Mouse (Mus musculus): ENCODE measurements around the gene Zfp786.
A peak's percentile ranks its signal among the peaks of the same experiment; 100 is the strongest.
"Not testable (repeated sequence)": the region's sequence is repeated elsewhere in the genome, so short reads cannot be mapped to it uniquely, and the experiment has no call there.

Gene Zfp786

GRCm38 (mm10) chr6:47830104-47831078, at the start of gene Zfp786:
Zfp786 (minus strand) TSS chr6:47830867.
- DNase-seq, result peak; percentile 90

- no peak for DNase-seq
Measured at GRCm38 (mm10) chr6:47880166-47880565, 49.5 kb upstream of the Zfp786 start.

DNA sequence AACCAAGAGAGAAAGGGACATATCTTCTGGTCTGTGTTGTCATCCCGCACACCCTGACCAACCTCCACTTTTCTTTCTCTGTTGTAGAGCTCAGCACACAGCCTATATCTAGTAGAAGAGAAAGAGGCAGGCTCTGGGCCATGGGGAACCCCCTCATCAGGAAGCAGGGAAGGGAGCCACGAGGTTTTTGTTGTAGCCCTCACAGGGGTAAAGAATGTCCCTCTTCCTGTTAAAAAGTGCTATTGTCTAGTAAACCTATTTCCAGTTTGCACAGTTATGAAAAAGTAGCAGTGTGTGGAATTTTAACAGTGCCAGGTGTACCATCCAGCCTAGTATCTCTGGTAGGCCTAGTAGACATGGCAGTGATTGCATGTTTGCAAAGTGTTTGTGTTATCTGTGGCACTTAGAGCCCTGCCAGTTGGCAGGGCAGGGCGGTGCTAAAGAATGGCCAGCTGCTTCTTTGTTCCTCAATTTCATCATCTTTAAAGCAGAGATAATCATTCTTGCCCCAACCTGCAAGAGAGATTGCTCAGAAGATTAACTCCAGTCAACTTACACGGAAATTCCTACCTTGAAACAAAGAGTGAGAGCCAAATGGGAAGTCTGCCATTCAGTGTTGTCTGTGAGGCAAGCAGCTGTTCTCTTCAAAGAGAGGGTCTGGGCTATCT, 48.5 kb upstream of the Zfp786 start:
- no peak for DNase-seq

DNA sequence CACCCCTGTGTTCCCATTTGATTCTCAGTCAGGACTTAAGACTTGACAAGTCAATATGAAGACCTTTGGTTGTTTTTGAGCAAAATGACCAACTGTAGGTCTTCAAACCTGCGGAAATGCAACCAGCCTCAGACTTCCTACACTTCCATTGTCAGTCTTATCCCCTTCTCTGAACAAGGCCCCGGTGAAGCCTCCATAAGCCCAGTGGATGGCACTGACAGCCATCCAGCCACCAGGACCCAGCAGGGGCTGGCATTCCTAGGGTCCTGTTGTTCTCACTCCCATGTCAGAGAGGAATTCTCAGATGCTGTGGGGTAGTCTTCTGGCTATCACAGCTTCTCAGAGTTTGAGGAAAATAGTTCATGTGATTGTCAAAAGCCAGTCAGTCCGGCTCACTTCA, 47.9 kb upstream of the Zfp786 start:
- no peak for DNase-seq

DNA sequence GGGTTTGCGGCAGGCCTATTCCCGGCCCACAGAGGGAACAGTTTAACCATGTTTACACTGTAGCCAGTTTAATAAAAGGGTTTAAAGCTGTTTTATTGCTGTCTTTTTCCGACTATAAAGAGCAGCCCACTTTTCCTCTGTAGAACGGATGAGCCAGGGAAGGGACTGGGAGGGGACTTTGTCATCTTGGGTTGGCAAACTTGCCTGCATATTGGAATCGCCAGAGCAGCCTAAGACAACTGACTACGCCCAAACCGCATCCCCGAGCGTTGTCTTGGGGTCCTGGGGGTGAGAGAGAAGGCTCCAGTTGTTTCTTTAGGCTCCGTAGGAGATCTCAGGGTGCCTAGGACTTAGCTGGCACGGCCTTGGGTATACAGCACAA, 47.5 kb upstream of the Zfp786 start:
- DNase-seq, result no peak

- DNase-seq, result peak; percentile 91
Measured at GRCm38 (mm10) chr6:47877461-47878132, 46.9 kb upstream of the Zfp786 start.

DNA sequence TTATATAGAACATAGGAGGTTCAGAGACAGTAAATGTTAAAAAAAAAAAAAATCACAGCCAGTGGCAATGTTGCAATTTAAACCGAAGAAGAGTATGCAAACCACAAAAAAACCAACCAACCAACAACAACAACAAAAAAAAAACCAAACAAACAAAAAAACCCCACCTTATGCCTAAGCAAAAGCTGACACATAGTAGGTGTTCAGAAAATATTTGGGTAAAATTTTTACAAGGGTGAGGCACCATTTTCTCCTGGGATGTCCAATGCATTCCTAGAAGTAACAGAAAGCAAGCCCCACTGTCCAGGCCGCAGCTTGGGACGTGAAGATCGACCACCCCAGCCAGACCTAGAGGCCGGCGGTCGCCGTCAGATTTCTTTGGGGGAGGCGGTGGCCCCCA, 46.4 kb upstream of the Zfp786 start, which contains the start of gene Zfp282:
Gene Zfp282, plus strand, starts transcription at position 147 of the 400 bp plus-strand sequence.
- DNase-seq, result no peak

GRCm38 (mm10) chr6:47872266-47872665, 41.6 kb upstream of the Zfp786 start:
- DNase-seq, result no peak

DNA sequence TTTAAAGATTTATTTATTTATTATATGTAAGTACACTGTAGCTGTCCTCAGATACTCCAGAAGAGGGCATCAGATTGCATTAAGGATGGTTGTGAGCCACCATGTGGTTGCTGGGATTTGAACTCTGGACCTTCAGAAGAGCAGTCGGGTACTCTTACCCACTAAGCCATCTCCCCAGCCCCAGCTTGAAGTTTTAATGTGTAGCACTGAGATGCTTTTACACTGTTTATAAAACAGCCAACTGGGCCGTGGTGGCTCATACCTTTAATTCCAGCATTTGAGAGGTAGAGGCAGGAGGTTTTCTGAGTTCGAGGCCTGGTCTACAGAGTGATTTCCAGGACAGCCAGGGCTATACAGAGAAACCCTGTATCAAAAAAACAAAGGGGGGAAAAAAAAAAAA, 27.1 kb upstream of the Zfp786 start:
- DNase-seq, result not testable (repeated sequence)

DNA sequence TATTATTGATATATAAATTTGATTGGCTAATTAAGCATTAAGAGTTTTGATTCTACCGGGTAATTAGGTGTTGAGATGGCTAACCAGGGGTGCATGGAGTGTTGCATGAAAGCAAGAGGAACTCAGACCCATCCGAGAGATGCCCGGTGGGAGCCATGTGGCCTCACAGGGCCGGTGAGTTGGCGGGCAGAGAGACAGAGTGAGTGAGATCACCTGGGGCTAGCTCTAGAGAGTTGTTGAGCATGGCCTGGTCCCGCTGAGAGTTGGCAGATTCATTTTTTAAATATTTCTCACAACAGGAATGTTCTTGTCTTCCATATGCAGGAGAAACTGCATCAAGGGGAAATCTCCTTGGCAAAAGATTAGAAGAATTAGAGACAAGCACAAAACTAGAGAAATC, 26.6 kb upstream of the Zfp786 start:
- DNase-seq, result no peak

DNA sequence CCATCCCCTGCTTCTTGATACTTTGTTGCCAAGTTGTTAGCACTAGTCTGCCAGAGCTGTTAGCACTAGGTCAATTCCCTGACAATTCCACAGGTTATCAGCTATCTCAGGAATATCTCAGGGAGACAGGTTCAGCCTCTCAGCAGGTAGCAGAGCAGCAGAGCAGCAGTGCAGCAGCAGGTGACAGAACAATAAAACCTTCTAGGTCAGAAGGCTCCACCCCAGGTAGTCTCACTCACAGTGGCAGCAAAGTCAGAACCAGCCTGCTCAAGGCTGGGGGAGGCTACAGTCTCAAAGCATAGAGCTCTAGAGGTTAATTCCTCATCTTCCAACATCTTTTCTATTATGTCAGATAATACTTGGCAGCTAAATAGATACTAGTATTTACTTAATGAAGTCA, 15.1 kb upstream of the Zfp786 start:
- no peak for DNase-seq

DNA sequence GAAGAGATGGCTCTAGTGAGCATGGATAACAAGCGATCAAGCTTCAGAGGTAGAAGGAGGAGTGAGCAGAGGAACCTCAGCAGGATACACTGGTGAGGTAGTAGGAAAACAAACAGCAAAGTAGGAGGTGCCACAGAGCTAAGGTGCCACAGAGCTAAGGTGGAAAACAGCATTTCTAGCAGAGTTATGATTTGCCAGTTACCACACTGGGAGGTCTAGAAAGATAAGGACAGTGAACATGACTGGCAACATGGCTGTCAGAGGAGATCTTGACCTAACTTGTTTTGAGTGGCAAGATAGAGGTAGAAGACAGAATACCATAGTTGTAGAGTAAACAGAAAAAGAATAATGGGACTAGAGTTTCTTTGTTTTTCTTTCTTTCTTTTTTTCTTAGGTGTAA, 11.7 kb upstream of the Zfp786 start:
- no peak for DNase-seq

- no peak for DNase-seq
Measured at GRCm38 (mm10) chr6:47841831-47842230, 11.2 kb upstream of the Zfp786 start.

GRCm38 (mm10) chr6:47841077-47841476, 10.4 kb upstream of the Zfp786 start:
- no peak for DNase-seq

DNA sequence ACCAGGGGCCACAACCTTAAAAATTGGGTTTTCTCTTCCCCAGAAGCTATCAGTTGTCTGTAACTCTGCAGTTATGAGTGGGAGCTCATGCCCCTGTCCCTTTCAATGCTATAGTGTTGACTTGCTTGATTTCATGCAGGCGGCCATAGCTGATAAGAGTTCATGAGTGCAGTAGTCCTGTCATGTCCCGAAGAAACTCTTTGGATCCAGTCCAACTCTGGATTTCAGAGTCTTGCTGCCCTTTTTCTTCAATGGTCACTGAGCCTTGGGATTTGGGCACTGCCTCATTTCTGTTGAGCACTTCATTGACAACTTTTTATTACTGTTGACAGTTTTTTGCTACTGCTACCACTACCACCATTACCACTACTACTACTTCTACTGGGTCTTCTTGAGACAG, 7.0 kb upstream of the Zfp786 start:
- no peak for DNase-seq

DNA sequence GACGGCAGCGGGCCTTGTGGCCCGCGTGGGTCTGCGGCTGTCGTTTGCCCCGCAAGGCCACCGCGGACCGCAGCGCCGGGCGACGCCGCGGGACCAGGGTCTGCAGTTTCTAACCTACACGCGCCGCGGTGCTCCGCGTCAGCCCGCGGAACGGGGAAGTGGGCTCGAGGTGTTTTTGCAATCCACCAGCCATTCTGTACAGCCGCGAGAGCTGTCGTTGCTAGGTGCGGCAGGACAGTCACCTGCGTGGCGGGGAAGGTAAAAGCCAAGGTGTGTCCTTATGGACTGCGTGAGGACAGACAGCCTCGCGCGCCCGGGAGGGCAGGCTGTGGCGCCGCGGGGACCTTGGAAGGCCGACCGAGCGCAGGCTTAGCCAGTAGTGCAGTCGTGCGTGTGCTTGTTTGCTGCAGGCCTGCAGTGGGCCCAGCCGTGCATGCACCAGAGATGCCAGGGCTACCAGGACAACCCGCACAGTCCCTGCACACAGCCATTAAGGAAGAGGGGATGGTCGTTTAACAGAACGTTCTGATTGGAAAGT, 5.4 kb upstream of the Zfp786 start:
- DNase-seq, result peak; percentile 56

GRCm38 (mm10) chr6:47835482-47835983, 4.9 kb upstream of the Zfp786 start, which contains the start of gene Zfp398:
Zfp398 (plus strand) TSS chr6:47835661.
- peak; percentile 96 for DNase-seq

- no peak for DNase-seq
Measured at GRCm38 (mm10) chr6:47832220-47832619, 1.6 kb upstream of the Zfp786 start.

DNA sequence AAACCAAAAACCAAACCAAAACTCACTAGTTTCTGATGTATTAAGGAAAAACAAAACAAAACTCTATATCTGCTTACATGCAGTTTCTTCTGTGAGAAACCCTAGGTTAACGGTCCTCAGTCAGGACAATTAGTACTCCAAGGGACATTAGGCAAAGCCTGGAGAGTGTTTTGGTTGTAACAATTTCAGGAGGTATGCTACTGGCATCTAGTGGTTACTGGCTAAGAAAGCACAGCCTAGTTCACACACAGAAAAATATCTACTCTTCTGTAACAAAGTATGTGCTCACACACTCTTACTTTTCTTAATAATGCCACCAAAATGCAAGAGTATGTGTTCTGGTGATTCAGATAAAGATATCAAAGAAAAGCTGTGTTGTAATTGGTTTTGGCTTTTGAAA, 1.7 kb downstream of the Zfp786 start:
- peak; percentile 54 for DNase-seq

DNA sequence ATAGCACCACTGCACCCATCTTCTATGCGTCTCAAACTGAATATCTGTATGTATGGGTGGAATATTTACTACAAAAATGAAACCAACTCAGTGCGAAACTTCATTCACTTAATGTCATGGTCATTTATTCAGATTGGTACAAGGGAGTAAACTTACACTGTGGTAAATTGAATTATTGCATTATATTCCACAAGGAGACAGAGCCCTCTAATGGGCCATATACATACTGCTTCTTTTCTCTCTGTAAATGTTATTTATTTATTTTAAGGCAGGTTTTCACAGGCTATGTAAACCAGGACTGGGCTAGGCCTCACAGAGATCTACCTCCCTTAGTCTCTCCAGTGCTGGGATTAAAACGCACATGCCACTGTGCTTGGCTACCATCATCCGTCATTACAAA, 3.2 kb downstream of the Zfp786 start:
- DNase-seq, result no peak

DNA sequence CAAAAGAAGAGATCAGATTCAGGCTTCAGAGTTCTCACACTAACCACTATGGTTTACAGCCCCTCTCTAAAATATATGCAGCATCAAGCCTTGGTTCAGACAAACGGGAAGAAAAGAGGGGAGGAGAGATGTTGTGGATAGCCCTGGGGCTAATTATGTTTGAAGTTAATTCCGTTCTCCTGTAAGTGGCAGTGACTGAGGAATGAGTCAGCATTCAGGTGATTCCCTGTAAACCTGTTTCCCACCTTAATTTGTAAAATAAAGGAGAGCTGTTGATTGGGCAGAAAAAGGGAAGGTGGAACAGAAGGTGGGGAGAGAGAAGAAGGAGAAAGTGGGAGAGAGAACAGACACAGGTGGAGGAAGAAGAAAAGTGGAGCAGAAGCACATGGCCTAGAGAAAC, 6.4 kb downstream of the Zfp786 start:
- no peak for DNase-seq

DNA sequence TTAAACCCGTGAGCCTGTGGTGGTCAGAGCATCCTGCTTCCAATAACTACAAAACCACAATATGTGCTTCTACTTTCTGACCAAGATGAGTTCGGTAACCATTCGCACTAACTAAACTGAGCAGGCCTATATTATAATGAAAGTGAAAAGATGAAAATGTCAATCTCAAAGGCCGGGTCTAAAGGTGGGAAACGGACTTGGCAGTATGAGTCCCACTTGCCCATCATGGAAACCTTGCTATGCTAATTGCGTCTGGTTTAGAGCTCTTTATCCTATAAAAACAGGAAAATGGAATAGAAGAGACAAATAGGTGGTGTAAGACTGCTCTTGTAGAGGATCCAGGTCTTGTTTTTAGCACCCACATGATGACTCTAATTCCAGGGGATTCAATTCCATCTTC, 8.9 kb downstream of the Zfp786 start:
- no peak for DNase-seq

GRCm38 (mm10) chr6:47821236-47821635, 9.4 kb downstream of the Zfp786 start:
- no peak for DNase-seq
